Mouse (Mus musculus): ENCODE measurements around the gene Arhgef6. TPM values are rescaled to one million over a fixed set of nuclear protein-coding genes. Genes with fewer than 3 reads are reported as not detected.

The Arhgef6 gene
- total RNA-seq, 2 experiments from 2014 or later = 78.0 to 82.2 TPM

GRCm38 (mm10) chrX:57303188-57303878 is 35.2 kb downstream of the Arhgef6 start:
- DNase-seq = no peak

DNA sequence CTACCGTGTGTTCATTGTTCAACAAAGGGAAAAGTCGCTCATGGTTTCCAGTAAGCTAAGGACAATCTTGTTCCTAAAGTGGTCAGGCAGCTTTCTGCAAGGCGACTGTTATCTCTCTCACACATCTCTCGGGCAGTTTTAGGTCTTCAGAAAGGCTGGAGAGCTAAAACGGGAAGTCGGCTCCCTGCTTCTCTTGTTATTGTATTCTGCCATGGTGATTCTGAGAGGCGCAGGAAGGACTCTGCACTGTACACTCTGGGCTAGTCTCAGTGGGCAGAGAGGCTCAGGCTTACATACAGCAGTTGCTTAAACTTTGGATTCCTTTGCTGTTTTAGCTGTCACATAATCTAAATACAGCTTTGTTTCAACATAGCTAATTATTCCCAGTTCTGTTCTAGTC is 39.6 kb downstream of the Arhgef6 start:
- no peak for DNase-seq

DNA sequence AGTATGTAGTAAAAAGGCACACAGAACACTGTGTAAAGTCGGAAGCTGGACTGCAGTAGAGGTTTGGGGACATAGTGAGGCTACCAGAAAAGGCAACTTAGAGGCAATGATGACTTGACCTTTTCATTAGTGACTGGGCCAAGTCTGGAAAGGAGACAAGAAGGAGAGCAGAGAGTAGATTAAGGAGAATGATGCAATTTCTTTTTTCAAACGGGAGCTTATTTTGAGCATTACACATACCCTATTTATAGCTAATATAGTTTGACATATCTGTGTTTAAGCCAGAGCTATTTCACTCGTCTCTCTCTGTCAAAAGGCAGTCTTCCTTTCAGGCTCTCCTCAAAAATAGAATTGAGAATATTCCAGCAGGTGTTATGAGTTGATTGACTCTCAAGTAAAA is 50.1 kb downstream of the Arhgef6 start:
- DNase-seq = no peak

GRCm38 (mm10) chrX:57286281-57286680 is 52.2 kb downstream of the Arhgef6 start:
- no peak for DNase-seq

DNA sequence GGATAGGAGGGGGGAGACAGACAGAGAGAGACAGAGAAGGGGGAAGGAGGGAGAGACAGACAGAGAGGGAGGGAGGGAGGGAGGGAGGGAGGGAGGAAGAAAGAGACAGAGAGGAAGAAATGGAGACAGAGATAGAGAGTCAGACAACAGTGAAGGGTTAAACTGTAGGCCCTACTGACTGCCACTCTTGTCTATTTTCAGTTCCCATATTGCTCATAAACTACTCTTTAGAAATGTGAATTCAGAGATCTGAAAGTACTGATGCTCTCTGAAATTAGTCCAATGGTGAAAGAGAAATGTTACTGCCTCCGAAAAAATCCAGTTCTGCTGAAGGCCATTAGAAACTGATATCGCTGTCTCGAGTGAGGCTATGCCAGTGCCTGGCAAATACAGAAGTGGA is 56.3 kb downstream of the Arhgef6 start:
- no peak for DNase-seq

DNA sequence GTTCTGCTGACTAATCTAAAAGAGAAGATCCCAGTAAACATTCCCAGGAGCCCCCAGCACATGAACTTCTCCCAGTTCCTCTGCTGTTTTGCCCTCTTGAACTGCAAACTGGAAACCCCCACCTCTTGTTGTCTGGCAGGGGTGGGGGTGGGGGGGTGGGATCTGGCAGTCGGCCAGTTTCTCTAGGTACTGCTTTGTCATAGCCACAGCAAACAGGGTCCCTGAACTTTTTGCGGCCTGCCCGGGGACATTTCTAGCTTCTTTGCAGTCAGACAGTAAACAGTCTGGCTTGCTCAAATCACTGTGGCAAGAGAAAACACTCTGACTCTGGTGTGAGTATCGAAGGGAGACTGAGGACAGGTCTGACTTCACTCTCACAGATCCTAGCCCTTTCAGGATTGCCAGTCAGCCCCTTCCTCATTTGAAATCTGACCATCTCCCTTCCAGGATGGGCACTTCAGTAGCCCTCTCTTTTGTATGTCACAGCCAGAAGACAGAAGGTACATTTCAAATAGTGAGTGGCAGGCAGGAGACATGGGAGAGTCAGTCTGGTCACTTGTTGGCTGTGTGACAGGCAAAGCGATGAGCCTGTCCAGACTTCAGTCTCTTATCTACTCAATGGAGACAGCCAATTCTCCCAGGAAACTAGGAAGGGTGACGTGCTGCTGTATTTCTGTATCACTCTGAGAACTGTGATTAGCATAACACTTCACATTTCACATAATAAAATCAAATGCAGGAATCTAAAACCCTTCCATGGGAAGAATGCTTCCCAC is 60.8 kb downstream of the Arhgef6 start:
- peak; percentile 61 for DNase-seq

DNA sequence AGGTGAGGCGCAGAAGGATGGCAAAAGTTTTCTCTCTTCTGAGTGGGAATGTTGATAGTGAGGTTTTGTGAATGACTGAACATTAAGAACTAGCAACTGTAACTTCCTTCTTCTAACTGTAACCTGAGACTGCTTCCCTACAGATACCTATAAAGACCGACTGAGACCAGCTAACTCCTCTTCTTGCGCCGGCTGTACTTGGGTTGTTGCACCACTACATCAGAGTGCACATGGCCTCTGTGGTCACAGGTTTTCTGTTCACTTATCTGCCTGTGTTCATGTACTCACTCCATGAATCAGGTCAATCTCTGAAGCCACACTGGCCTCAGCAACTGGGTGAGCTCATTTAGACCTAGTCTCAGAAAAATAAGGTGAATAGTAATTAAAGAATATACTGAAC is 75.0 kb downstream of the Arhgef6 start:
- DNase-seq = no peak

GRCm38 (mm10) chrX:57260744-57261143 is 77.8 kb downstream of the Arhgef6 start:
- DNase-seq = no peak

- peak; percentile 8 for DNase-seq
These were observed 85.0 kb downstream of the Arhgef6 start for GRCm38 (mm10) chrX:57253329-57254055.

DNA sequence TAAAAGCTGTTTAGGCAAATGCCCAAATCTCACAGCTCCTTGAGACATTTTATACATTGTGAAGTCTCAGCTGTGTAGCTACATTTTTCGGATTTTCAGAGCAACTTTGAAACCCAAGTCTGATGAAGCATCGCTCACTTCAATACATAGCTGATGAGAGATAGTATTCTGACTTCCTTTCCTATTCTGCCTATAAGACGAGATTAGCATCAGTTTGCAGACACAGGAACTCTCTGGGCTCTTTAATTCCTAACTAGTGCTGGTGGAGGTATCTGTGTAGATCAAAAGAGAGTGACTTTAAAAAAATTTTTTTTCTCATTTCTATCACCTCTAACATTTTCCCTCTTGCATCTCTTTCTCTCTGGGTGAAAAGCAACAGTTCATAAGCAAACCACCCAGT is 100.0 kb downstream of the Arhgef6 start:
- no peak for DNase-seq

DNA sequence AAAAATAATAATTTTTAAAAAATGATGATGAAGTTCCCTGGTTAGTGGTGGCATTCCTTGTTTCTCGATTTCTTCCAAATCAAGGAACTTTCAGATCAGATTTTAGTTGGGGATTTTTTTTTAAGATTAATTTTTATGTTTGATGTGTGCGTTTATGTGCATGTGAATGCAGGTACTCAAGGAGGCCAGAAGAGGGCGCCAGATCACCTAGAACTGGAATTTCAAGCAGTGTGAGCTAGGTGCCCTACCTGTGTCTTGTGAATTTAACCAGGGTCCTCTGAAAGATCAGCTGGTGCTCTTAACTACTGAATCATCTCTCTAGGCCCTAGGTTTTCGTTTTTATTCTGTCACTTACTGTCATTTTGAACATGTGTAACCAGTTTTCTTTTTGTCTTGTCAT is 102.5 kb downstream of the Arhgef6 start:
- DNase-seq = no peak

GRCm38 (mm10) chrX:57233596-57233995 is 104.9 kb downstream of the Arhgef6 start:
- no peak for DNase-seq

- DNase-seq = no peak
These were observed 110.4 kb downstream of the Arhgef6 start for GRCm38 (mm10) chrX:57228178-57228577.

GRCm38 (mm10) chrX:57223301-57223700 is 115.2 kb downstream of the Arhgef6 start:
- DNase-seq = no peak

GRCm38 (mm10) chrX:57221881-57222280 is 116.6 kb downstream of the Arhgef6 start:
- no peak for DNase-seq

DNA sequence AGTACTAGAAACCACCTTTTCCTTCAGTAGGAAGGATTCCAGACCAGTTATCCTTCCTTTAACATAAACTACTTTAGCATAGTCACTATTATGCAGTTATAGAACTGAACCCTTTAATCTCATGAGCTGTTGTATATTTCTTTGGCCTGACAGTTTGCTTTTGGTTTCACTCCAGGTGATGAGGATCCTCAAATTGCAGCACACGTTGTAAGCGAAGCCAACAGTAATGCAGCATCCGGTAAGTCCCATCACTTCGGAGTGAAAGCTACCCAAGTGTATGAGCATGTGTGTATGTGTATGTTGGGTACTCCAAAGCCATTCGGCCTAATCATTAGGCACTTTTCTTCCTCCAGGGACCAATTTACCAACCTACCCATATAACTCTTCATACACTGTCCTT is 119.0 kb downstream of the Arhgef6 start:
- DNase-seq = no peak

DNA sequence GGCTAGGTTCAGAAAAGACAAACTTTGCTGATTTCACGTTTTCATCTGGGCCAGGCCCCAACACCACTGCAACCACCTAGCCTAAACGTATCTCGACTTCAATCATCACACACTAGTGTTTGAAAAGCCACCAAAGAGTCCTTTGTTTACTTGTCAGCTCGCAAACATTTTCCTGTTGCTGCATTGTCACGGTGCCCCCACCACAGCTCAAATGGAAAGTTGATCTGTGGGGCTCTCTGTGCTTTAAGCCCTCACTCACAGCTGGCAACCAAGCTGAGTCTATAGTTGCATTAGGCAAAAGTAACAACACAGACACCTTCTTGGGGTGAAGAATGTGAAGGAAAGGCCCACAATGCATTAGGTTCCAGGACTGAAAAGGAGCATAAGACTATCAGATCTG is 122.3 kb downstream of the Arhgef6 start:
- DNase-seq = no peak

GRCm38 (mm10) chrX:57215495-57215894 is 123.0 kb downstream of the Arhgef6 start:
- no peak for DNase-seq

DNA sequence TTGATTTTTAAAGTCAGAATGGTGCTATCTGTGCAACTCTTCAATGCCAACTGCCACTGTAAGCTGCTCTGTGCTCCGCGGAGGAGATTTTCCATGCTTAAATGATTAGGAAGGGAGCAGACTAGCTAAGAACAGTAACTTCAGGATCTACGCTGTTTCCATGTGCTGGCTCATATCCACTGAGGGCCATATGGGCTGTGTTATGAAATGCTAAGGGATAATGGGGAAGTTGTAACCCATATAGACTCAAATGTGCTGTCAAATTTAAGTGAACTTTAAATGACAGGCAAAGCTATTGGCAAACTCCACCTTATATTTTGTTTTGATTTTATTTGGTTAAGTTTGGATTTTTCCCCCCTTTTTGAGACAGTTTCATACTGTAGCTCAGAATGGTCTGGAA is 125.7 kb downstream of the Arhgef6 start:
- no peak for DNase-seq

DNA sequence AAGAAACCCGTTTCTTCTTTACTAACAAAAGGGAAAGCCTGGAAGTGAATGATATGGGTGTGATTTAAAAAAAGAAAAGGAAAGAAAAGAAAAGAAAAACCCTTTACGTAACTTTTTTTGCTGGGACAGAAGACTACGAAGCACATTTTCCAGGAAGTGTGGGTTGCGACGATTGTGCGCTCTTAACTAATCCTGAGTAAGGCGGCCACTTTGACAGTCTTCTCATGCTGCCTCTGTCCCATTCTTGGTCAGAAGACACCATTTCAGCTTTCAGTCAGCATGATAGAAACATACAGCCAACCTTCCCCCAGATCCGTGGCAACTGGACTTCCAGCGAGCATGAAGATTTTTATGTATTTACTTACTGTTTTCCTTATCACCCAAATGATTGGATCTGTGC is 126.7 kb downstream of the Arhgef6 start, which contains the start of gene Cd40lg:
Gene Cd40lg, plus strand, starts transcription at position 268 of the 400 bp plus-strand sequence.
- no peak for DNase-seq

GRCm38 (mm10) chrX:57210591-57210990 is 127.9 kb downstream of the Arhgef6 start:
- no peak for DNase-seq

DNA sequence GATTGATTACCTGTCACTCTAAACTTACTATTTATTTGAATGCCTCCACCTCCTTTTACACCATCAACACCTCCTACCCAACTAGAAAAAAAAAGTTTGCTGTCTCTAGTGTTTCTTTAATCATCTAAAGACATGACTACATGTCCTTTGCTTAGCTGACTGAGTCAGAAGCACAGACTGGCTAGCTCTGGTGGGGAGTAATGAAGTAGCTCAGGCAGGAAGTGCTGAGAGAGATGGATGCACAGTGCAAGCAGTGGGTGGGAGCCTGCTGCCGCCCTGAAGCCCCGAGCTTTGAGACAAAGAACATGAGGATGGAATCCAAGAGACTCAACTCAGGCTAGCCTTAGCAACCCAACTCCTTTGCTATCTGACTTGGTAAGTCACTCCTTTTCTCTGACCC is 138.1 kb downstream of the Arhgef6 start:
- DNase-seq = no peak

GRCm38 (mm10) chrX:57198036-57198435 is 140.5 kb downstream of the Arhgef6 start:
- no peak for DNase-seq
